Mouse (Mus musculus): Measurements from ENCODE around the gene Syvn1.

The Syvn1 gene

DNA sequence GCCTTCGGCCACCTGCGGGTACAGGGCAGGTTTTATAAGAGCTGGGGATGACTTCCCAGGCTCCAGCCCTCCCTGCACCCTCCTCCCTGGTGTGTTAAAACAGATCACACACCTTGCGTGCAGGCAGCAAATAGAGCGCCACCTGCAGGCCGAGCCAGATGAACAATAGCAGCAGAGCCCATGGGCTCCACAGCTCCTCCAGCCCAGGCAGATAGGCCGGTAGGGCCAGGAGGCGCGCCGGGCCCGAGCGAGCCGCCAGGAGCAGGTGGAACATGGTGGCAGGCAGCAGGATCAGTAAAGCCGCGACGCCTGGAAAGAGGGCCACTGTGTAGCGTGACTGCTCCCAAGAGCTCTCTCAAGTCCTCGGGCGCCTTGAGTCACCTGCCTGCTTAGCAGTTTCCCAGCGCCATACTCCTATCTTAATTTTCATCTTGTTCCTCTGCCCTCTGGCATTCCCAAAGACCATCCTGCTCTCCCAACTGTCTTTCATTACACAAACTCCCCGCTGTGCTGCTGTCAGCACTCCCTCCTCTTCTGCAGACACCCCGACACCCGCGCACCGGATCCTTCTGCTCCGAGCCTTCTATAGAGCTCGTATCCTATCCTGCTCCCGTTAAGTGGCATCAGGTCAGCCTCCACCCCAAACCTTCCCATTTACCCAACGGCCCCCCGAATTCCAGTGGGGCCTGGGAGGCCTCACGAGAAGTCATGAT, 20.8 kb downstream of the Syvn1 start:
- CTCF ChIA-PET, result interaction anchor here (0.8 to 2.1 kb wide), 2 partner anchors 11 to 282 kb away, joined by 3 to 11 read pairs; no protein-coding TSS in a partner anchor

- CTCF ChIA-PET, result interaction anchor here (0.7 to 2.1 kb wide), 4 partner anchors 10 to 283 kb away, joined by 3 to 11 read pairs (median 6); partner anchors contain the start of gene Syvn1
Measured at GRCm38 (mm10) chr19:6067724-6068415, 21.5 kb downstream of the Syvn1 start, which contains the start of gene Tm7sf2. Gene Tm7sf2 (minus strand): TSS chr19:6068373.

- CTCF ChIA-PET, result interaction anchor here (0.7 kb wide), 1 partner anchor 9 kb away, joined by 10 read pairs; no protein-coding TSS in a partner anchor
Measured at GRCm38 (mm10) chr19:6068951-6069350, 22.6 kb downstream of the Syvn1 start.

- CTCF ChIA-PET, result interaction anchor here (0.6 kb wide), 1 partner anchor 485 kb away, joined by 4 read pairs; no protein-coding TSS in a partner anchor
Measured at GRCm38 (mm10) chr19:6069851-6070250, 23.5 kb downstream of the Syvn1 start.

DNA sequence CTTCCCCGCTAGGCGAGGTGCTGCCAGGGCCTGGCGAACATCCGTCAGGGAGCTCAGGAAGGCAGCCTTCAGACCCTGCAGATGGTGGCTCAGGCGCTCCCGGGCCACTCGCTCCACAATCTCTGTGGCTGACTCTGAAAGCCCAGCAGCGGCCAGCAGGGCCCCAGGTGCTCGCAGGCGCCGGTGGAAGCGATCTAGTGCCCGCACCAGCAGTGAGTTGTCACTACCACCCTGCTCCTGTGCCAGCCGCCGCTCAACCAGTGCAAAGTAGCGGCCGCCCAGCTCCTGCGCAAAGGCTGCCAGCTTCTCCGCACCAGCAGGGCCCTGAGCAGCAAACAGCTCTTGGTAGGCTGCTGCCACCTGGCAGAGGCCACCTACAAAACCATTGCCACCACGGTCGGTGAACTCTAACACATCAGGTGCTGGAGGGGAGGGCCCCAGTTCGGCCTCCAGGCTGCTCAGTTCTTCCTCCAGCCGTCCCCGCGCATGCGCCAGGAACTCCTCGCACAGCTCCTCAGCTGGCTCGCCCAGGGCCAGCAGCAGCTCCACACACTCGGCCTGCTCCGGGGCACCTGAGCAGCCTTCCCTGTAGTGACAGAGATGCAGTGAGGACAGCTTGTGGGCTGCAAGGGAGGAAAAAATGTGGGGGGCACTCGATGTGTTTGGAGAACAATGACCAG, 24.3 kb downstream of the Syvn1 start:
- CTCF ChIA-PET, result no interaction called here

- CTCF ChIA-PET, result no interaction called here
Measured at GRCm38 (mm10) chr19:6071261-6071660, 24.9 kb downstream of the Syvn1 start.

DNA sequence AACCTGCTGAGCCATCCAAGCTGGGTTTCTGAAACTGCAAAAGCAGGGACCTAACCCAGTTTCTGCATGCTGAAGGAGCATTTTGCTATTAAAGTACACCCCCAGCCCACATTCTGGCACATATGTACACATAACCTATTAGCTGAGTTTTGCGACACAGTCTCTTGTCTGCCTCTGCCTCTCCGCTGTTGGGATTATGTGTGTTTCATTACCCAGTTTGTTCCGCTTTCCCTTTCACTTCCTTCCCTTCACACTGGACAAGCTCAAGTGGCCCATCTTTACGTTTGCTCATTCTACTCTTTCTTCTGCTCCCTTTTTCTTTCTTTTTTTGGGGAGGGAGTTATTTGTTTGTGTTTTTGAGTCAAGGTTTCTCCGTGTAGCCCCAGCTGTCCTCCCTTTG, 27.5 kb downstream of the Syvn1 start:
- CTCF ChIA-PET, result interaction anchor here (0.6 kb wide), 1 partner anchor 29 kb away, joined by 3 read pairs; no protein-coding TSS in a partner anchor

DNA sequence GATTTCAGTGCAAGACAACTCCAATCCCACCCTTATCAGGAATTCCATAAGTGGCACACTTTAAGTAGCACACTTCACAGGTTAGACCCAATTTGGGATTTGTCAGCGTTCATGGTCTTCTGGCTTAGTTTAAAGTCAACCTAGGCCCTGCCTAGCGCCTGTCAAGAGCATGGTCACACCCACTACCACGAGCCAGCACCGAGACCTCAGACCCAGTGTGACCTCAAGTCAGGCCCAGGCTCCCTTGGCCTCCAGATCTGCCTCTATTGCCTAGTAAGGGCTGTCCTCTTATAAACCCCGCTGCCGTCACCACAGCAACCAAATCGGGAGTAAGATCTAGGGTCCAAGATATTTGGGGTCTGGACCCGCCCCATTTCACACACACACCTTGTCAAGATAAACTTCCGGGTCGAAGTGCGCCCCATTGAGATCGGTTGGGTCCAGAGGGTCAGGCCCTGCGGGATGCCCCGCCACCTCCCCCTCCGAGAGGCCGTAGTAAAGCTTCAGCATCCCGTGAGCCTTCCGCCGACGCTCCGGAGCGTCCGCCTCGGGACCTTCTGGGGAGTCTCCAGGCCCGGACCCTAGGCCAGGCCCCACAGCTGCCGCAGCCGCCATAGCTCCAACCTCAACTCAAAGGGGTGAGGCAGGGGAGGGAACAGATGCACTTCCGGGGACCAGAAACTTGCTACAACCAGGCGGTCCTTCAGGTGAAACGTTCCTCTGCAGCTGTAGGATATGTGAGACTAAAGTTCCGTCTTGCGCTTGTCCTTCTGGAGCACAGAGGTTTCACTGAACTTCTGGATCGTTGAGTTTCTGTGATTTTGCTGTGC, 30.4 kb downstream of the Syvn1 start, which contains the start of gene Vps51:
Gene Vps51, minus strand, starts transcription at position 668 of the 830 bp plus-strand sequence.
- CTCF ChIA-PET, result no interaction called here

- CTCF ChIA-PET, result no interaction called here
Measured at GRCm38 (mm10) chr19:6079983-6080480, 33.7 kb downstream of the Syvn1 start, which contains the start of gene Tmem262. Gene Tmem262 (plus strand): TSS chr19:6080033.

GRCm38 (mm10) chr19:6082156-6082555, 35.8 kb downstream of the Syvn1 start, which contains the start of gene Gm28374:
Gene Gm28374 (minus strand): TSS chr19:6082256.
- CTCF ChIA-PET, result no interaction called here

DNA sequence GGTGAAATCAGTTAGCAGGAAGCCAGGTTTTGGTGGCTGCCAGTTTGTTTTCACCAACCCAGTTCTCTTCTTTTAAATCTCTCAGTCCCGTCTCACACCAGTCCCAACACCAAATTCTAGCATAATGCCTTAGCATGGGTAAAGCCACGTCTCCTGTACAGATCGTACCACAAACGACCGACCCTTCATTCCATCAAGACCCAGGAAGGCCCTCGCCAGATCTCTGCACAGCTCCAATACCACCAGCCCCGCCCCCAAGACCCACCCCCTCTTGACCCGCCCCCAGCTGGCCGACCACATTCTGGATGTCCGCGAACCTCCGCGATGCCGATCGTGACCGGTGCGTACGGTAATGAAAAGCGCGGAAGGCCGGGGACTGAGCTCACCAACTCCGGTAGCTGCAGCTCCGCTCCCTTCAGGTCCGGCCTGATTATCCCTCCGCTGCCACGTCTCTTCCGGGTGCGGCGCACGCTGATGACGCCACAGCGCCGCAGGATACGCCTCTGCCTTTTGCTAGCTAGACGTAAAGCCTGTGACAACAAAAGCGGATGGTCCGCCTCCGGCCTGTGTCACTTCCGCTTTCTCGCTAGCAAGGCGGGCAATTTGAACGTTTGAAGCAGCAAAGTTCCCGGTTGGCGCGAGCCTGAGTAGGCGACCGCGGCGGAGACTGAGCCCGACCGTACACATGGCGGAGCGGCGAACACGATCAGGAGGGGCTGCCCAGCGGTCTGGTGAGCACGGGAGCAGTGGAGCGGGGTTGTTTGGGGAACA, 38.3 kb downstream of the Syvn1 start, which contains the start of the genes Zfpl1 and Cdca5:
Gene Zfpl1, minus strand, starts transcription at position 479 of the 771 bp plus-strand sequence.
Gene Cdca5, plus strand, starts transcription at position 506 of the 771 bp plus-strand sequence.
- CTCF ChIA-PET, result interaction anchor here (1.1 kb wide), 1 partner anchor 43 kb away, joined by 3 read pairs; the partner anchor contains the start of gene Snx15

DNA sequence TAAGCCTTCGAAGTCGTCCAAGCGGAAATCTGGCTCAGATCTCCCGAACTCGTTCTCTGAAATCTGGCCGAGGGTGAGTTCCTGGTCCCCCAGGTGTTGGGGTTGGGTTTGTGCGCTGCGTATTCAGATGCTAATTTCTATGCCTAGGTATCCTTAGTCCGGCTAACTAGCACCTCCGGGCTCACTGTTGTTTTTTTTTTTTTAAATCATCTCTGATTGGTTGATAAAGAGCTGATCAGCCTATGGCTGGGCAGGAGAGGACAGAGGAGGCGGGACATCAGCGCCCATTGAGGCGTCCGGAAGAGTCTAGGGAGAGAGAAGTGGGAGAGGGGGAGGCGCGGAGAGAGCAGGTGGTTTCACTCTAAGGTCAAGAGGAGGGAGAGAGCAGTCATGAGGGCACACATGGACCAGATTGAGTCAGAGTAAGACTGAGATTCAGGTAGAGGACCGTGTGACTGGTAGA, 39.1 kb downstream of the Syvn1 start:
- CTCF ChIA-PET, result interaction anchor here (1.1 kb wide), 1 partner anchor 42 kb away, joined by 3 read pairs; the partner anchor contains the start of gene Snx15

DNA sequence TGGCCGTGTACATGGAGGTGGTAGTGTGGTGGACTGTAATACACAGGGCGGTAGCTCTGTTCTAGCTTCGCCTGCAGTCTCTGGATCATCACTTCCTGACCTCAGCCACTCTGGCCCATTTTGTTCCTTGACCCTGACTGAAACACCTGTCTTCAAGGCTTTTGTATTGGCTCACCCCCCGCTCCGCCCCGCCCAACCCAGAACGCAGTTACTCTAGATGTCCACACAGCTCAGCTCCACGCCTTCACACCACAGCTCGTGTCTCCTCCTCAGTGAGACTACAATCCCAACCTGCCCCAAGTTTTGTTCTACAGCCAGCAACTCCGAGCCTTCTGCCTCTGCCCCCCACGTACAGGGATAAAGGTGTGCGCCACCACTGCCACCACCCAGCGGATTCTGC, 42.5 kb downstream of the Syvn1 start:
- CTCF ChIA-PET, result no interaction called here

DNA sequence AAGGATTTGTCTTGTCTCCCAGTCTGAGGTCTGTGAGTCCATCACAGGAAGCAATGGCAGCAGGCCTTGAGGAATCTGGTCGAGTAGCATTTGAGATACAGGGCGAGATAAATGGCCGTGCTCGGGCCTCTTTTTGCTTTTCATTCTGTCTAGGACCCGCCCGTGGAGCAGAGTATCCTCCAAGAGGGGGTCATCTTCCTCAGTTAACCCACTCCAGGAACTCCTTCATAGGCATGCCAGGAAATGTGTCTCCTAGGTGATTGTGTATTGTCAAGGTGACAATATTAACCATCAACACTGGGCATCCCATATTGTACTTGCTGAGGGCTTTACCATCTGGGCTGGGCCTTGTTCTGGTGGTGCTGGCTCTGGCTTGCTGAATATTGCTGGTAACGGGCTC, 47.7 kb downstream of the Syvn1 start, which contains the start of gene AC131692.1:
Gene AC131692.1, plus strand, starts transcription at position 301 of the 400 bp plus-strand sequence.
- CTCF ChIA-PET, result no interaction called here

DNA sequence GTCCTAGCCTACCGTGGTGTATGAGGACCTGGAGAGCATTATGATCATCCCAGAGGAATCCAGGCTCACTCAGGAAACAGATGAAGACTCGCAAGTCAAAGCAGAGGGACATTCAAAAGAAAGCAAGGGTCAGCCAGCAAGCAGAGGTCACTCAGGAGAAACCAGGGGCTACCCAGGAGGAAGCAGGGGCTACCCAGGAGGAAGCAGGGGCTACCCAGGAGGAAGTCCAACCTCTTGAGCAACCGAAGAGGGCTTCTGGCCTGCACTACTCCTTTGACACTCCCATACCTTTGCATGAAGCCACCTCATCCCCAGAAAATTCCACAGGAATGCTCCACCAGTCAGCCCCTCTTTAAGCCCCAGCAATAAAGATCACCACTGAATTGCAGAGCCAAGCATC, 51.5 kb downstream of the Syvn1 start:
- CTCF ChIA-PET, result interaction anchor here (0.6 to 0.7 kb wide), 3 partner anchors 11 to 32 kb away, joined by 3 to 14 read pairs (median 7); no protein-coding TSS in a partner anchor

DNA sequence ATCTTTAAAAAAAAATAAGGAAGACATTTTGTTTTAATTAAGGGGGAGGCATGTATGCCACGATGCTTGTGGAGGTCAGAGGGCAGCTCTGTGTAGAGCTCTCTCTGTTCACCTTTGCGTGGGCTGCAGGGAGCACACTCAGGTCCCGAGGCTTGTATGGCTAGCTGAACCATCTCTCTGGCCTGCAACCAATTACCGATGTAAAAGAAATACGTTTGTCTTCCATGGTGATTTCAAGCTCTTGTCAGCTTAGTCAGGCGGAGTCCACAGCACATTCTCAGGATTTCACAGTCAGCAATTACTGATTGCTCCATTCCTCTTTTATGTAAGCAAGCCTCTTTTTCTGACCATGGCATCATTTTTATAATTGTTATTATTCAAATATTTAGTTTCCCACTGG, 54.8 kb downstream of the Syvn1 start:
- CTCF ChIA-PET, result no interaction called here

- CTCF ChIA-PET, result no interaction called here
Measured at GRCm38 (mm10) chr19:6102169-6102853, 55.9 kb downstream of the Syvn1 start.
